Mouse (Mus musculus): ENCODE data around the gene Stard3nl.

DNA sequence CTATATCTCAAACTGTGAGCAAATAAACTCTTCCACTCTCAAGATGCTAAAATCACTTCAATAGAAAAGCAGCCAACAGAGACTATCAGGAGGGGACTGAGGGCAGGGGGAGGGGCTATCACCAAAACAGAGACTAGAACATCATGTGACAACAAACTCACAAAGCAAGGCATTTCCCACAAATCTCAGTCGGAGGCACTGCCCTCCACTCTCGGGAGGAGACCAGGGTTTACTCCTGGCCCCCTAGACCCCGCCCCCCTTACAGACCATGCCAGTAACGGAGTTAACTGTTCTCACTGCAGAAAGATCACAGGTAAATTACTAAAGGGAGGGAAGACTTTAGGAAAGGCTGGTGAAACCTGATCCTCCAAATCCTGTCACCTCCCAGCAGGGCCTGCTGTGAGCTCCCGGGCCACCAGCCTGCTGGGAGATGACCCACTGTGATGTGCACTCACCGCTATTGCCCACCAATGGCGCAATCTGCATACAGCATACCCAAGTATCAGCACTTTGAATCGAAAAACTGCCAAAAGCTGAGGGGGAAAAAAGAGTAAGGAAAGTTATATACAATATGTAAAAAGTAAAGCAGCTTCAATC, 23.4 kb downstream of the Stard3nl start:
- no peak for TF ChIP-seq GATA1 (IDR thresholded peaks at IDR 0.05; ENCODE audit: low read length)
- no peak for TF ChIP-seq TAL1 (IDR thresholded peaks at IDR 0.05; ENCODE audit: low read length)

All from erythroblast, embryonic 14.5 days (primary cell).